Mouse (Mus musculus) midbrain, embryonic 15.5 days (tissue): ENCODE data around the gene Fbxo34. TPM values are rescaled to one million over a fixed set of nuclear protein-coding genes. Genes with fewer than 3 reads are reported as not detected.
"Not testable (repeated sequence)": the region's sequence is repeated elsewhere in the genome, so short reads cannot be mapped to it uniquely, and the experiment has no call there.

Experiments used
- ATAC-seq: fragments of 200-750 bp; cut with Nextera tagmentation; replicated peaks from 2 replicates; pipeline ENCODE4 v1.8.0; 2017; ENCODE audit warnings: moderate TSS enrichment
- H3K27ac ChIP-seq: fragments of 300-500 bp; sonication (generic); 2 replicates; pipeline ENCODE4 v1.5.1; 2015; ENCODE audit warnings: mild to moderate bottlenecking, inconsistent platforms
- H3K27me3 ChIP-seq: fragments of 300-500 bp; sonication (generic); replicated peaks from 2 replicates; pipeline ENCODE4 v1.6.1; 2015; ENCODE audit warnings: inconsistent platforms
- H3K36me3 ChIP-seq: fragments of 300-500 bp; sonication (generic); replicated peaks from 2 replicates; pipeline ENCODE4 v1.6.1; 2015; ENCODE audit warnings: inconsistent platforms
- H3K4me1 ChIP-seq: fragments of 300-500 bp; sonication (generic); 2 replicates; pipeline ENCODE4 v1.6.1; 2015; ENCODE audit warnings: inconsistent platforms
- H3K4me2 ChIP-seq: fragments of 300-500 bp; sonication (generic); 2 replicates; pipeline ENCODE4 v1.6.1; 2015; ENCODE audit warnings: inconsistent platforms, mild to moderate bottlenecking, moderate library complexity
- H3K4me3 ChIP-seq: fragments of 300-500 bp; sonication (generic); 2 replicates; pipeline ENCODE4 v1.5.1; 2015; ENCODE audit warnings: mild to moderate bottlenecking, inconsistent platforms
- H3K9ac ChIP-seq: fragments of 300-500 bp; sonication (generic); 2 replicates; pipeline ENCODE4 v1.6.1; 2015; ENCODE audit warnings: mild to moderate bottlenecking, inconsistent platforms
- H3K9me3 ChIP-seq: fragments of 300-500 bp; sonication (generic); 2 replicates; pipeline ENCODE4 v1.6.1; 2016; ENCODE audit warnings: inconsistent platforms
- WGBS: fragments of 180-500 bp; shearing (Covaris S2); methylation state at CpG from one replicate; pipeline ENCODE4 v1.1.7; 2015; ENCODE audit warnings: mixed read lengths; 5-methylcytosine and 5-hydroxymethylcytosine counted together
- polyA plus RNA-seq: library from polyadenylated mRNA; unstranded; fragments of >200 nt; fragmentation: Nextera tagmentation; extraction: Ambion mirVana; gene quantifications from 2 replicates; pipeline ENCODE4 v1.2.1, GENCODE M21; 2015

The Fbxo34 gene
- polyA plus RNA-seq, 1 experiment from 2014 or later, result 31.9 TPM

DNA sequence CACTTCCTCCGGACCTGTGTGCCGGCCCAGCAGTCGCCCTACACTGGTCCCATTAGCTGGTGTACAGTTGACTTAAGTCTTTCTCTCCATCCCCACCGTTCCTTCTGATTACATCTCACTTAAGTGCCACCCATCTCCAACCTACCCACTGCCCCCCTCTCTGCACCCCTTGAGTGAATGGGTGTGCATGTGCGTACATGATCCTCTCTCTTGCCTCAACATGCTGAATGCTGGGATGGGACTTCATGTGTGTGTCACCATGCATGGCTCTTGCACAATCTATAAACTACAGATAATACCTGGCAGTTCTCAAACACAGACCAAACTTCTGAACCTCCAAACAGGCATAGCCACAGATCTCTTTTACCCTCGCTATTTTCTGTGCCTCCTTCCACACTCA is 101.4 kb downstream of the Fbxo34 start:
- ATAC-seq, result no peak
- no peaks in the 10 kb centered on the region for H3K4me1 ChIP-seq
- no peaks in the 10 kb centered on the region for H3K27me3 ChIP-seq
- H3K9ac ChIP-seq, result no peak overlapping the region
- no peaks in the 10 kb centered on the region for H3K9me3 ChIP-seq
- H3K4me3 ChIP-seq, result no peak overlapping the region
- no peak overlapping the region for H3K4me2 ChIP-seq
- 90% methylated on average over 6 of the region's 6 CpGs for WGBS
- no peak overlapping the region for H3K27ac ChIP-seq
- H3K36me3 ChIP-seq, result peaks cover 47% of the 10 kb centered on the region

DNA sequence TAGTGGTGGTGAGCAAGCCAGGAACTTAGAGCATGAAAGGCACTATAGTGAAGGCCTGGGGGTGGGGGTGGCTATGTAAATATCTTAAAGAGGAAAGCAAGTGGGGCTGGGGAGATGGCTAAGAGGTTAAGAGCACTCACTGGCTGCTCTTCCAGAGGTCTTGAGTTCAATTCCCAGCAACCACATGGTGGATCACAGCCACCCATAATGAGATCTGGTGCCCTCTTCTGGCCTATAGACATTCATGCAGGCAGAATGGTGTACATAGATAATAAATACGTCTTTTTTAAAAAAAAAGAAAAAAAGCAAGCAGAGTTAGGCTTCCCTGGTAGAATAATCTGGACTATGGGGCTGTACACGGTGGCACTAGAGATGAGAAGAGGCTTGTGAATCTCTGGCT is 103.2 kb downstream of the Fbxo34 start:
- Histone ChIP-seq H3K27me3 (no peaks in the 10 kb centered on the region), H3K36me3 (peaks cover 37% of the 10 kb centered on the region), H3K9me3 (no peaks in the 10 kb centered on the region), H3K4me3 (no peak overlapping the region), H3K4me2 (no peak overlapping the region), H3K9ac (no peak overlapping the region), H3K4me1 (no peaks in the 10 kb centered on the region), H3K27ac (no peak overlapping the region)
- ATAC-seq, result no peak
- 85% methylated on average over 2 of the region's 2 CpGs for WGBS

DNA sequence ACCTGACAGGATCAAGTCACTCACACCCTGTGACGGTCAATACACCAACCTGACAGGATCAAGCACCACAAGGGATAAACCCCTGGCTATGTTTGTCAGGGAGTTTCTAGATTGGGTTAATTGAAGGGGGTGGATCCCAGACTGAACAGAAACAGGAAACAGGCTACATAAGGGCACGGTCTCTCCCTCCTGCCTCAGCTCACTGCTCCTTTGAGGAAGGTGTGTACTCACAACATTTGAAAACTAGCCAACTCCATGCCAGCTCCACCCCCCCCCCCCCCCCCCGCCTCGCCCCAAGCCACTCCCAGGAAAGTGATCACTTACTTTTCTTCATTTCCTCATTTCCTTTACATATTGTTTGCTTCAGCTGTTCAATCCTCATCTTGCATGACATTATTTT is 104.0 kb downstream of the Fbxo34 start:
- Histone ChIP-seq H3K4me1 (no peaks in the 10 kb centered on the region), H3K9ac (no peak overlapping the region), H3K9me3 (no peaks in the 10 kb centered on the region), H3K27me3 (no peaks in the 10 kb centered on the region), H3K27ac (no peak overlapping the region), H3K36me3 (peaks cover 30% of the 10 kb centered on the region; the same call in 1 of the 2 replicates), H3K4me3 (no peak overlapping the region), H3K4me2 (no peak overlapping the region)
- no peak for ATAC-seq
- 94% methylated on average over 4 of the region's 4 CpGs for WGBS

DNA sequence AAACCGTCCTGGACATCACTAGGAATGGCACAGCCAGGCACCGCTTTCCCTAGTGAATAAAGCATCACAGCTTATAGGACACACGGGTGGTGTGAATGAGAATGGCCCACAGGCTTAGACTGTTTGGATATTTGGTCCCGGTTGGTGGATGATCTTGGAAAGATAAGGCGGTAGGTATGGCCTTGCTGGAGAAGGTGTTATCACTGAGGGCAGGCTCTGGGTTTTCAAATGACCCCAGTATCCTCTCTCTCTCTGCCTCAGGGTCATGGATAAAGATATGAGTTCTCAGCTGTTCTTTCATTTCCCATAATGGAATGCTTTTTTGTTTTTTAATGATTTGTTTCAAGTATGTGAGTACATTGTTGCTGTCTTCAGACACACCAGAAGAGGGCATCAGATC is 105.0 kb downstream of the Fbxo34 start:
- no peak overlapping the region for H3K4me2 ChIP-seq
- WGBS, result 97% methylated on average over 5 of the region's 5 CpGs
- ATAC-seq, result no peak
- H3K9me3 ChIP-seq, result no peaks in the 10 kb centered on the region
- no peak overlapping the region for H3K27ac ChIP-seq
- H3K4me1 ChIP-seq, result no peaks in the 10 kb centered on the region
- H3K9ac ChIP-seq, result no peak overlapping the region
- H3K4me3 ChIP-seq, result no peak overlapping the region
- no peaks in the 10 kb centered on the region for H3K27me3 ChIP-seq
- H3K36me3 ChIP-seq, result peaks cover 27% of the 10 kb centered on the region; the same call in 1 of the 2 replicates

DNA sequence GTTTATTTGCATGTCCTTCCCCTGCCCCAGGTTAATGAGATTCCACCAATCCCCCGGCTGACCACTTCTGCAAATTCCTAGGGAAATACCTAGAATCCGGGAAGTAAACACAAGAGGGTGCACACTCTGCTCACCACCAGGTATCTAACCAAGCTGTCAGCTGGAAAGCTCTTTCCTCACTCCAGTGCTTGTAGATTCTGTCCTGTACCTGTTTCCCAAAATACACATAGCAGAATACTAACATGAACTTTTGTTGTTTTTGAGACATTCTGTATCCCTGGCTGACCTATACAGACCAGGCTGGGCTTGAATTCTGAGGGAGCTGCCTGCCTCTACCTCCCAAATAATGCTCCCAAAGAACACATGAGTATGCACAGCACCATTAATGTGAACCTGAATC is 110.5 kb downstream of the Fbxo34 start:
- H3K9me3 ChIP-seq, result no peaks in the 10 kb centered on the region

DNA sequence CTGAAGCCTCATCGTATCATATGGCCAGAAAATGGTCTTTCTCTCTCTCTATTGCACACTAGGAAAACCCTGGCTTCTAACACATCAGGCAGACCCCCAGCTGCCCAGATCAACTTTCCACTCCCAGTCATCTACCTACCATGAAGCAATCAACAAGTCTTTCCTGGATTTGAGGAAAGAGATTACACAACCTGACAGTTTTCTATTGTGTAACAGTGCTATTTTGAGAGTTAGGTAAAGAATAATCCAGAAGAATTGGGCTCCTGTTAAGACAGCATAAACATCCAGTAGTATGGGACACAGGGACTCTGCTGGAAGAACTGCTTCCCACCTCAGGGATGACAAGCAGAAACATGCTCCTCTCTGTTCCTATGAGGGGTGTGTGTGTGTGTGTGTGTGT is 112.3 kb downstream of the Fbxo34 start:
- no peak overlapping the region for H3K4me2 ChIP-seq
- no peaks in the 10 kb centered on the region for H3K27me3 ChIP-seq
- peaks cover 13% of the 10 kb centered on the region for H3K4me1 ChIP-seq
- WGBS, result 89% methylated on average over 1 of the region's 1 CpGs
- peaks cover 9% of the 10 kb centered on the region; the same call in 1 of the 2 replicates for H3K36me3 ChIP-seq
- H3K4me3 ChIP-seq, result no peak overlapping the region
- no peaks in the 10 kb centered on the region for H3K9me3 ChIP-seq
- H3K9ac ChIP-seq, result no peak overlapping the region
- ATAC-seq, result no peak
- no peak overlapping the region for H3K27ac ChIP-seq

More for the DNA sequence above, 110.5 kb downstream of the Fbxo34 start:
- Histone ChIP-seq H3K27me3 (no peaks in the 10 kb centered on the region), H3K36me3 (peaks cover 16% of the 10 kb centered on the region; the same call in 1 of the 2 replicates), H3K4me3 (no peak overlapping the region), H3K4me1 (no peaks in the 10 kb centered on the region), H3K27ac (no peak overlapping the region), H3K9ac (no peak overlapping the region), H3K4me2 (no peak overlapping the region)
- WGBS, result 93% methylated on average over 2 of the region's 2 CpGs
- ATAC-seq, result no peak

DNA sequence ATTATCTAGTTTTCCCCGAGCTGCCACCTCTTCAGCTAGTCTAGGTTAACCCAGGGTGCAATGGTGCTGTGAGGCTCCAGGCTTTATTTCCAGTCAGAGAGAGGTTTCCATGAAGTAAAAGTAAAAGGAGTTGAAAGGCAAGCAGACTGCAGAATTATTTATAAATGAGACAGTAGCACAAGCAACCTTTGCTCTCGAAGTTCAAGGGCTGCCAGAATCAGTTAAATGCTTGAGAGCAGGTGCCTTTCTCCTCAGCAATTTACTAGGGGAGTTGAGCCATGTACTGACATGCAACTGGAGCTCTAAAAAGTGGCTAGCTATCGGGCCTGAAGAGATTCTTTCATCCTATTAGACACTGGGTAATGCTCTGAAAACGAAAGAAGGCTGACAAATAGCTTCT is 112.9 kb downstream of the Fbxo34 start:
- 88% methylated on average over 4 of the region's 4 CpGs for WGBS
- H3K9ac ChIP-seq, result no peak overlapping the region
- no peaks in the 10 kb centered on the region for H3K27me3 ChIP-seq
- no peak overlapping the region for H3K4me3 ChIP-seq
- peaks cover 5% of the 10 kb centered on the region; the same call in 1 of the 2 replicates for H3K36me3 ChIP-seq
- no peaks in the 10 kb centered on the region for H3K9me3 ChIP-seq
- H3K4me1 ChIP-seq, result peaks cover 17% of the 10 kb centered on the region
- H3K4me2 ChIP-seq, result no peak overlapping the region
- no peak overlapping the region for H3K27ac ChIP-seq
- ATAC-seq, result no peak

DNA sequence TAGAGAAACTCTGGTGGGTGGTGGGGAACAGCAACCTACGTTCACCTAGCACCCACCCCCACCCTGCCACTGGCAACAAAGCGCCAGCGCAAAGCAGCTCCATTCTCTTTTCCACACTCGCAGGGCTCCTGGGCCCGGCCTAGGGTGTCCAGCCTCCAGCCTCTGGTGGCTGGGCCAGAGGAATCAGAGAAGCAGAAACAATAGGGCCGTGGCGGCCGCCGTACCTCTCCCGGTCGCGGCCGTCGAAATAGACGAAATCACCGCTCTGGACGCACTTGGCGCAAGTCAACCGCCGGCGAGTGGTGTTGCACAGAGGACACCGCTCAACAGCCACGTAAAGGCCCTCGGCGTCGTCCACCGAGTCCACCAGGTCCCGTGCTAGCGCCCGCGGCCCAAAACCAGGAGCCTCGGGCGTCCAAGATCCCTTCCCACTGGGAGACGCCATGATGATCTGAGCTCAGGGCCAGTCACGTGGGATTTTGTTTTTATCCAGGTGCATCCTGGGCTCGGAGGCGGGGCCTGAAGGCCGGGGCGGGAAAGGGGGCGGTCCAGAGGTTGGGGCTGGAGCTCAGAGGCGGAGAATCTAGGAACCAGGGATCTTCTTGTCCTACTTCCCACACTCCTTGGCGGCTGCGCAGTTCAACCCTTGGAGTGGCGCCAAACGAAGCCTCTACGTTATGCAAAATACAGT is 117.9 kb downstream of the Fbxo34 start:
- Histone ChIP-seq H3K4me3 (peak overlapping the region; percentile 91), H3K27me3 (no peaks in the 10 kb centered on the region), H3K36me3 (no peaks in the 10 kb centered on the region), H3K27ac (peak overlapping the region; percentile 60), H3K4me1 (peaks cover 17% of the 10 kb centered on the region), H3K9ac (peak overlapping the region; percentile 74), H3K4me2 (peak overlapping the region; percentile 88), H3K9me3 (no peaks in the 10 kb centered on the region)
- ATAC-seq, result peak; percentile 99
- WGBS, result under 1% methylated on average over 46 of the region's 46 CpGs

DNA sequence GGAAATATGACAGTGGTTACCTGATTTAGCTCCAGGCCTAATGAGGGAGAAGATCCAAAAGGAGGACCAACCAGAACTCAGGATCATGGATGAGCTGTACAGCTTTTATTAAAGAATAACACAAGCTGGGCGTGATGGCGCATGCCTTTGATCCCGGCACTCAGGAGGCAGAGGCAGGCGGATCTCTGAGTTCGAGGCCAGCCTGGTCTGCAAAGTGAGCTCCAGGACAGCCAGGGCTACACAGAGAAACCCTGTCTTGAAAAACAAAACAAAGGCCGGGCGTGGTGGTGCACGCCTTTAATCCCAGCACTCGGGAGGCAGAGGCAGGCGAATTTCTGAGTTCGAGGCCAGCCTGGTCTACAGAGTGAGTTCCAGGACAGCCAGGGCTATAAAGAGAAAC is 120.3 kb downstream of the Fbxo34 start, which contains the start of gene Atg14:
Gene Atg14 (minus strand): TSS at position 101 of the 400 bp plus-strand sequence.
- H3K9ac ChIP-seq, ATAC-seq, H3K4me2 ChIP-seq, H3K27me3 ChIP-seq, H3K36me3 ChIP-seq, H3K4me3 ChIP-seq, H3K9me3 ChIP-seq, H3K27ac ChIP-seq: not testable (repeated sequence)
- peaks cover 17% of the 10 kb centered on the region for H3K4me1 ChIP-seq
- WGBS, result 93% methylated on average over 11 of the region's 11 CpGs

DNA sequence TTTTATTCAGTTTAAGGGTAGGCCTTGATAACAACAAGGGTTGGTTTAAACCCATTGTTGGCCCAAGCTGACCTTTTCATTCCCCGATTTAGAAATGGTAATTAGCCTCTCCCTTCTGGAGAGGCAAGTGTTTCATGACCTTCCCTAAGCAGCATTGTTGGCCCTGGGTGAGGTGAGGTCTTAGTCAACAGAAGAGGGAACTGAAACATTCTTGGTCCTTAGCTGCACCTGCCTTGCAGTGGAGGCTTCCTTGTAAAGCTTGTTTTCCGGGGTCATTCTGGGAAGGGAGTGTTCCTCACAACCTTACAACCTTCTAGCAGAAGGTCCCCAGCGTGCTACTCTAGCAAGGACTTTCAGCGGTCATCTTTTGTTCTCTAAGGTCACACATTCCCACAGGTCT is 122.5 kb downstream of the Fbxo34 start:
- H3K9ac ChIP-seq, result no peak overlapping the region
- no peaks in the 10 kb centered on the region for H3K27me3 ChIP-seq
- no peaks in the 10 kb centered on the region for H3K36me3 ChIP-seq
- peaks cover 2% of the 10 kb centered on the region for H3K4me1 ChIP-seq
- H3K9me3 ChIP-seq, result no peaks in the 10 kb centered on the region
- no peak overlapping the region for H3K4me2 ChIP-seq
- no peak for ATAC-seq
- WGBS, result 75% methylated on average over 4 of the region's 4 CpGs
- no peak overlapping the region for H3K27ac ChIP-seq
- no peak overlapping the region for H3K4me3 ChIP-seq

DNA sequence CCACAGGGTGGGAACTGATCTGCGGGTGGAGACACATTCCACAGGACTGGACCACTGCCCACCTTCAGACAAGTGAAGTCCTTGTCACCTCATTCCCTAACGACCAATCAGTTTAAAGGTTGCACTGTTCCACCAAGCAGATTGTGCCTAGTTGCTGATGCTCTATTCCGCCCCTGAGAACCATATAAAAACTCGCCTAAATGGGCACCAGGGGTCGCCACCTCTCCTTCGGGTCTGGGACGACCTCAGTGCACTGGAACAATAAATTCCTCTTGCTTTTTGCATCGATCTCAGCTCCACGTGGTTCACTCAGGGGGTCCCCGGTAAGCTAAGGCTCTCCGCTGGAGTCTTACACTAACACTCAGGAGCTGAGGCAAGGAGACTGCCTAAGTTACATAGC is 124.5 kb downstream of the Fbxo34 start:
- no peak overlapping the region for H3K27ac ChIP-seq
- 79% methylated on average over 11 of the region's 11 CpGs for WGBS
- H3K27me3 ChIP-seq, result no peaks in the 10 kb centered on the region
- H3K9ac ChIP-seq, result no peak overlapping the region
- H3K4me2 ChIP-seq, result no peak overlapping the region
- no peaks in the 10 kb centered on the region for H3K4me1 ChIP-seq
- no peak overlapping the region for H3K4me3 ChIP-seq
- H3K36me3 ChIP-seq, result no peaks in the 10 kb centered on the region
- no peak for ATAC-seq
- H3K9me3 ChIP-seq, result no peaks in the 10 kb centered on the region

DNA sequence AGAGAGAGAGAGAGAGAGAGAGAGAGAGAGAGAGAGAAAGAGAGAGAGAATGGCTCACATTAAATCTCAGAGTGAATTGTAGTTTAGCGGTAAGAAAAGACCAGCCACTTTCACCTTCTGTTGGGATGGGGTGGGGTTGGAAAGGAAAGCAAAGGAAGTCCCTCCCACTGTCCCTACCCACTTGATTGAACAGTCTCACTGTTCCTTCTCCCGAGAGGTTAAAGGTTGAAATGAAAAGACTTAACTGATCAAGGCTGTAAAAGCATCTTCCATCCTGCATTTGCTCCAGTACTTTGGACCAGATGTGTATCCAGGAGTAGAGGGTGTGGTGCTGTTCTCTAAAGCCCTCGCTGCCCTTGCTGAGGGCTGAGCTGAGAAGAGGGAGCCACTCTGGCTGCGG is 126.5 kb downstream of the Fbxo34 start:
- no peaks in the 10 kb centered on the region for H3K4me1 ChIP-seq
- no peak overlapping the region for H3K4me3 ChIP-seq
- 65% methylated on average over 4 of the region's 4 CpGs for WGBS
- no peak for ATAC-seq
- H3K9ac ChIP-seq, result no peak overlapping the region
- no peak overlapping the region for H3K27ac ChIP-seq
- no peaks in the 10 kb centered on the region for H3K9me3 ChIP-seq
- H3K36me3 ChIP-seq, result no peaks in the 10 kb centered on the region
- no peaks in the 10 kb centered on the region for H3K27me3 ChIP-seq
- H3K4me2 ChIP-seq, result no peak overlapping the region

DNA sequence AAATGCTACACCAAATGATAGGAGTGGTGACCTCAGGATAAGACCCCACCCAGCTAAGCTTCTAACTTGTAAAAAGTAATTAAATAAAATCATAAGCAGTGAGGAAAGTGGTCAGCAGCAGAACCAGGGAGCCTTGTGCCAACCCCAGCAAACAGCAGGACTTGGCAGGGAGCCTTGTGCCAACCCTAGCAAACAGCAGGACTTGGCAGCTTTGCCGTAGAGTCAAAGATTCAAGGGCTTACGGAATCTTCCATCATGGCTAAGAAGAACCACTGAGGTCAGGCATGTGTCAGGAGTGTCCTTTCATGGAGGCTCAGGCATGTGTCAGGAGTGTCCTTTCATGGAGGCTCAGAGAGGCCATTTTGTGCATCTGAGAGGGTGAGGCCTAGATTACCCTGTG is 127.9 kb downstream of the Fbxo34 start:
- 80% methylated on average over 2 of the region's 2 CpGs for WGBS
- H3K4me1 ChIP-seq, result no peaks in the 10 kb centered on the region
- no peak for ATAC-seq

More for the DNA sequence above, 127.9 kb downstream of the Fbxo34 start:
- no peaks in the 10 kb centered on the region for H3K27me3 ChIP-seq
- no peaks in the 10 kb centered on the region for H3K36me3 ChIP-seq
- H3K4me3 ChIP-seq, result no peak overlapping the region
- no peak overlapping the region for H3K4me2 ChIP-seq
- no peak overlapping the region for H3K9ac ChIP-seq
- no peaks in the 10 kb centered on the region for H3K9me3 ChIP-seq
- H3K27ac ChIP-seq, result no peak overlapping the region
